Mouse (Mus musculus) layer of hippocampus, adult 18-20 months (tissue): ENCODE results near the gene Olfr1393. TPM values are rescaled to one million over a fixed set of nuclear protein-coding genes. Genes with fewer than 3 reads are reported as not detected.

ENCODE experiments used
- DNase-seq, 2 experiments: peaks; one replicate each; pipeline ENCODE4 v3.0.0; 2022; ENCODE audit warnings: low spot score in 2 of 2
- long read RNA-seq: library from polyadenylated mRNA; stranded (forward); transcript quantifications from one replicate; pipeline ENCODE4 v2.0.0, GENCODE M21; 2021
- total RNA-seq, 2 experiments: library from RNA; stranded (reverse); gene quantifications; 2 replicates each; pipeline ENCODE4 v1.2.3; 2021

The Olfr1393 gene
- not detected for total RNA-seq
- long read RNA-seq, result 0 reads

GRCm38 (mm10) chr11:49278222-49278621, at the start of gene Olfr1393:
Gene Olfr1393 (plus strand): TSS chr11:49278304.
- DNase-seq, result no peak

GRCm38 (mm10) chr11:49232781-49233180, 45.3 kb upstream of the Olfr1393 start:
- peak in 1 of 2 experiments; percentile 72 for DNase-seq

- DNase-seq, result no peak
Measured at GRCm38 (mm10) chr11:49235459-49236207, 42.5 kb upstream of the Olfr1393 start.

GRCm38 (mm10) chr11:49236891-49237290, 41.2 kb upstream of the Olfr1393 start:
- DNase-seq, result no peak

GRCm38 (mm10) chr11:49237532-49237931, 40.6 kb upstream of the Olfr1393 start:
- no peak for DNase-seq

- no peak for DNase-seq
Measured at GRCm38 (mm10) chr11:49240310-49240709, 37.8 kb upstream of the Olfr1393 start.

GRCm38 (mm10) chr11:49240874-49241273, 37.2 kb upstream of the Olfr1393 start:
- DNase-seq, result no peak

- no peak for DNase-seq
Measured at GRCm38 (mm10) chr11:49241471-49241870, 36.6 kb upstream of the Olfr1393 start.

- DNase-seq, result no peak
Measured at GRCm38 (mm10) chr11:49242944-49243626, 35.0 kb upstream of the Olfr1393 start.

- DNase-seq, result peak; percentile 84 to 92
Measured at GRCm38 (mm10) chr11:49243727-49244594, 34.1 kb upstream of the Olfr1393 start, which contains the start of gene Mgat1. Gene Mgat1 (plus strand): TSS chr11:49244191.

GRCm38 (mm10) chr11:49244595-49244930, 33.5 kb upstream of the Olfr1393 start:
- DNase-seq, result no peak

GRCm38 (mm10) chr11:49245176-49245575, 32.9 kb upstream of the Olfr1393 start:
- DNase-seq, result no peak

- no peak for DNase-seq
Measured at GRCm38 (mm10) chr11:49245634-49246415, 32.3 kb upstream of the Olfr1393 start.

- no peak for DNase-seq
Measured at GRCm38 (mm10) chr11:49246523-49246922, 31.6 kb upstream of the Olfr1393 start.

GRCm38 (mm10) chr11:49247255-49247654, 30.8 kb upstream of the Olfr1393 start:
- no peak for DNase-seq

GRCm38 (mm10) chr11:49248226-49248973, 29.7 kb upstream of the Olfr1393 start:
- no peak for DNase-seq

- no peak for DNase-seq
Measured at GRCm38 (mm10) chr11:49248974-49249700, 29.0 kb upstream of the Olfr1393 start.

GRCm38 (mm10) chr11:49249811-49250421, 28.2 kb upstream of the Olfr1393 start:
- DNase-seq, result no peak
